Mouse (Mus musculus): ENCODE results near the gene Ush2a. TPM values are rescaled to one million over a fixed set of nuclear protein-coding genes. Genes with fewer than 3 reads are reported as not detected.

Gene Ush2a
- polyA plus RNA-seq, 1 experiment from 2014 or later = not detected

GRCm38 (mm10) chr1:188420543-188420942 is 158.7 kb downstream of the Ush2a start:
- no peak for ATAC-seq (ENCODE audit: insufficient read depth, low FRiP score)
- Histone ChIP-seq H3K27ac (ENCODE audit: low read length) (no peak overlapping the region), H3K27me3 (ENCODE audit: control insufficient read depth, insufficient read depth, low read length) (no peaks in the 10 kb centered on the region), H3K36me3 (ENCODE audit: control insufficient read depth, insufficient read depth, low read length) (no peaks in the 10 kb centered on the region), H3K4me3 (replicated peaks; ENCODE audit: low read length) (no peak overlapping the region), H3K9ac (ENCODE audit: low read length) (no peak overlapping the region), H3K4me2 (ENCODE audit: low read depth, low read length) (no peak overlapping the region), H3K9me3 (replicated peaks; ENCODE audit: control insufficient read depth, low read length) (no peaks in the 10 kb centered on the region), H3K4me1 (ENCODE audit: control insufficient read depth, insufficient read depth, low read length) (no peaks in the 10 kb centered on the region)
- 79% methylated on average over 2 of the region's 2 CpGs for WGBS

GRCm38 (mm10) chr1:188428172-188428571 is 166.3 kb downstream of the Ush2a start:
- H3K9ac ChIP-seq (ENCODE audit: low read length) = no peak overlapping the region
- no peak for ATAC-seq (ENCODE audit: insufficient read depth, low FRiP score)
- 67% methylated on average over 6 of the region's 6 CpGs for WGBS
- H3K36me3 ChIP-seq (ENCODE audit: control insufficient read depth, insufficient read depth, low read length) = no peaks in the 10 kb centered on the region
- no peaks in the 10 kb centered on the region for H3K27me3 ChIP-seq (ENCODE audit: control insufficient read depth, insufficient read depth, low read length)
- no peaks in the 10 kb centered on the region for H3K9me3 ChIP-seq (replicated peaks; ENCODE audit: control insufficient read depth, low read length)
- H3K4me2 ChIP-seq (ENCODE audit: low read depth, low read length) = no peak overlapping the region
- no peak overlapping the region for H3K4me3 ChIP-seq (replicated peaks; ENCODE audit: low read length)
- no peaks in the 10 kb centered on the region for H3K4me1 ChIP-seq (ENCODE audit: control insufficient read depth, insufficient read depth, low read length)
- H3K27ac ChIP-seq (ENCODE audit: low read length) = no peak overlapping the region

GRCm38 (mm10) chr1:188430689-188431088 is 168.9 kb downstream of the Ush2a start:
- no peak overlapping the region for H3K4me2 ChIP-seq (ENCODE audit: low read depth, low read length)
- no peak for ATAC-seq (ENCODE audit: insufficient read depth, low FRiP score)
- no peaks in the 10 kb centered on the region for H3K27me3 ChIP-seq (ENCODE audit: control insufficient read depth, insufficient read depth, low read length)
- 47% methylated on average over 3 of the region's 3 CpGs for WGBS
- no peaks in the 10 kb centered on the region for H3K9me3 ChIP-seq (replicated peaks; ENCODE audit: control insufficient read depth, low read length)
- H3K9ac ChIP-seq (ENCODE audit: low read length) = no peak overlapping the region
- H3K4me3 ChIP-seq (replicated peaks; ENCODE audit: low read length) = no peak overlapping the region
- no peaks in the 10 kb centered on the region for H3K4me1 ChIP-seq (ENCODE audit: control insufficient read depth, insufficient read depth, low read length)
- no peaks in the 10 kb centered on the region for H3K36me3 ChIP-seq (ENCODE audit: control insufficient read depth, insufficient read depth, low read length)
- no peak overlapping the region for H3K27ac ChIP-seq (ENCODE audit: low read length)

- no peak overlapping the region for H3K9ac ChIP-seq (ENCODE audit: low read length)
- H3K27ac ChIP-seq (ENCODE audit: low read length) = no peak overlapping the region
- no peaks in the 10 kb centered on the region for H3K4me1 ChIP-seq (ENCODE audit: control insufficient read depth, insufficient read depth, low read length)
- ATAC-seq (ENCODE audit: insufficient read depth, low FRiP score) = no peak
- H3K4me3 ChIP-seq (replicated peaks; ENCODE audit: low read length) = no peak overlapping the region
- H3K9me3 ChIP-seq (replicated peaks; ENCODE audit: control insufficient read depth, low read length) = no peaks in the 10 kb centered on the region
- no peaks in the 10 kb centered on the region for H3K27me3 ChIP-seq (ENCODE audit: control insufficient read depth, insufficient read depth, low read length)
- no peaks in the 10 kb centered on the region for H3K36me3 ChIP-seq (ENCODE audit: control insufficient read depth, insufficient read depth, low read length)
- 76% methylated on average over 5 of the region's 5 CpGs for WGBS
- H3K4me2 ChIP-seq (ENCODE audit: low read depth, low read length) = no peak overlapping the region
Observed at GRCm38 (mm10) chr1:188447964-188448363, 186.1 kb downstream of the Ush2a start.

GRCm38 (mm10) chr1:188456466-188457175 is 194.8 kb downstream of the Ush2a start:
- H3K27ac ChIP-seq (ENCODE audit: low read length) = no peak overlapping the region
- H3K4me1 ChIP-seq (ENCODE audit: control insufficient read depth, insufficient read depth, low read length) = no peaks in the 10 kb centered on the region
- H3K36me3 ChIP-seq (ENCODE audit: control insufficient read depth, insufficient read depth, low read length) = no peaks in the 10 kb centered on the region
- no peak for ATAC-seq (ENCODE audit: insufficient read depth, low FRiP score)
- H3K9ac ChIP-seq (ENCODE audit: low read length) = no peak overlapping the region
- H3K4me2 ChIP-seq (ENCODE audit: low read depth, low read length) = no peak overlapping the region
- H3K27me3 ChIP-seq (ENCODE audit: control insufficient read depth, insufficient read depth, low read length) = no peaks in the 10 kb centered on the region
- no peaks in the 10 kb centered on the region for H3K9me3 ChIP-seq (replicated peaks; ENCODE audit: control insufficient read depth, low read length)
- H3K4me3 ChIP-seq (replicated peaks; ENCODE audit: low read length) = no peak overlapping the region
- WGBS = 82% methylated on average over 13 of the region's 13 CpGs

- H3K36me3 ChIP-seq (ENCODE audit: control insufficient read depth, insufficient read depth, low read length) = no peaks in the 10 kb centered on the region
- H3K4me3 ChIP-seq (replicated peaks; ENCODE audit: low read length) = no peak overlapping the region
- H3K27me3 ChIP-seq (ENCODE audit: control insufficient read depth, insufficient read depth, low read length) = no peaks in the 10 kb centered on the region
- H3K27ac ChIP-seq (ENCODE audit: low read length) = no peak overlapping the region
- no peak overlapping the region for H3K4me2 ChIP-seq (ENCODE audit: low read depth, low read length)
- no peak for ATAC-seq (ENCODE audit: insufficient read depth, low FRiP score)
- WGBS = 69% methylated on average over 13 of the region's 13 CpGs
- H3K9ac ChIP-seq (ENCODE audit: low read length) = no peak overlapping the region
- no peaks in the 10 kb centered on the region for H3K4me1 ChIP-seq (ENCODE audit: control insufficient read depth, insufficient read depth, low read length)
- H3K9me3 ChIP-seq (replicated peaks; ENCODE audit: control insufficient read depth, low read length) = no peaks in the 10 kb centered on the region
Observed at GRCm38 (mm10) chr1:188457221-188458008, 195.6 kb downstream of the Ush2a start.

- ATAC-seq (ENCODE audit: insufficient read depth, low FRiP score) = no peak
- Histone ChIP-seq H3K27me3 (ENCODE audit: control insufficient read depth, insufficient read depth, low read length) (no peaks in the 10 kb centered on the region), H3K36me3 (ENCODE audit: control insufficient read depth, insufficient read depth, low read length) (no peaks in the 10 kb centered on the region), H3K4me2 (ENCODE audit: low read depth, low read length) (no peak overlapping the region), H3K4me3 (replicated peaks; ENCODE audit: low read length) (no peak overlapping the region), H3K27ac (ENCODE audit: low read length) (no peak overlapping the region), H3K9me3 (replicated peaks; ENCODE audit: control insufficient read depth, low read length) (no peaks in the 10 kb centered on the region), H3K9ac (ENCODE audit: low read length) (no peak overlapping the region), H3K4me1 (ENCODE audit: control insufficient read depth, insufficient read depth, low read length) (no peaks in the 10 kb centered on the region)
- WGBS = 84% methylated on average over 2 of the region's 2 CpGs
Observed at GRCm38 (mm10) chr1:188461203-188461602, 199.4 kb downstream of the Ush2a start.

- Histone ChIP-seq H3K27me3 (ENCODE audit: control insufficient read depth, insufficient read depth, low read length) (no peaks in the 10 kb centered on the region), H3K4me1 (ENCODE audit: control insufficient read depth, insufficient read depth, low read length) (no peaks in the 10 kb centered on the region), H3K4me3 (replicated peaks; ENCODE audit: low read length) (no peak overlapping the region), H3K27ac (ENCODE audit: low read length) (no peak overlapping the region), H3K9me3 (replicated peaks; ENCODE audit: control insufficient read depth, low read length) (no peaks in the 10 kb centered on the region), H3K36me3 (ENCODE audit: control insufficient read depth, insufficient read depth, low read length) (no peaks in the 10 kb centered on the region), H3K4me2 (ENCODE audit: low read depth, low read length) (no peak overlapping the region), H3K9ac (ENCODE audit: low read length) (no peak overlapping the region)
- ATAC-seq (ENCODE audit: insufficient read depth, low FRiP score) = no peak
Observed at GRCm38 (mm10) chr1:188464653-188465052, 202.8 kb downstream of the Ush2a start.

GRCm38 (mm10) chr1:188468371-188468783 is 206.6 kb downstream of the Ush2a start:
- Histone ChIP-seq H3K36me3 (ENCODE audit: control insufficient read depth, insufficient read depth, low read length) (no peaks in the 10 kb centered on the region), H3K27ac (ENCODE audit: low read length) (no peak overlapping the region), H3K4me2 (ENCODE audit: low read depth, low read length) (0 out of 2 replicates have a peak overlapping the region, but pooled peaks have one; percentile 6), H3K9me3 (replicated peaks; ENCODE audit: control insufficient read depth, low read length) (no peaks in the 10 kb centered on the region), H3K4me3 (replicated peaks; ENCODE audit: low read length) (no peak overlapping the region), H3K4me1 (ENCODE audit: control insufficient read depth, insufficient read depth, low read length) (no peaks in the 10 kb centered on the region), H3K27me3 (ENCODE audit: control insufficient read depth, insufficient read depth, low read length) (no peaks in the 10 kb centered on the region), H3K9ac (ENCODE audit: low read length) (no peak overlapping the region)
- 46% methylated on average over 10 of the region's 10 CpGs for WGBS
- ATAC-seq (ENCODE audit: insufficient read depth, low FRiP score) = peak; percentile 91

All from stomach, embryonic 16.5 days (tissue).